Mouse (Mus musculus) limb, embryonic 14.5 days (tissue): ENCODE data around the gene Tymp. TPM values are rescaled to one million over a fixed set of nuclear protein-coding genes. Genes with fewer than 3 reads are reported as not detected.

Experiments used
- ATAC-seq: fragments of 200-750 bp; cut with Nextera tagmentation; 2 replicates; pipeline ENCODE4 v1.8.0; 2017; ENCODE audit warnings: low read depth, moderate number of reproducible peaks, moderate TSS enrichment; ENCODE audit not compliant: low FRiP score
- DNase-seq: peaks from one replicate; pipeline ENCODE4 v3.0.0-alpha.2; 2015; ENCODE audit warnings: low spot score
- H3K27ac ChIP-seq: fragments of 300-500 bp; sonication (generic); replicated peaks from 2 replicates; pipeline ENCODE4 v1.5.1; 2014; ENCODE audit warnings: low read depth, mild to moderate bottlenecking, low read length, moderate library complexity, mixed read lengths
- H3K27me3 ChIP-seq: fragments of 300-500 bp; sonication (generic); 2 replicates; pipeline ENCODE4 v1.6.1; 2014; ENCODE audit warnings: low read length, mixed read lengths; ENCODE audit not compliant: control insufficient read depth, insufficient read depth
- H3K36me3 ChIP-seq: fragments of 300-500 bp; sonication (generic); 2 replicates; pipeline ENCODE4 v1.6.1; 2014; ENCODE audit warnings: mild to moderate bottlenecking, low read length, moderate library complexity, mixed read lengths; ENCODE audit not compliant: control insufficient read depth, insufficient read depth
- H3K4me1 ChIP-seq: fragments of 300-500 bp; sonication (generic); 2 replicates; pipeline ENCODE4 v1.6.1; 2014; ENCODE audit warnings: antibody characterized with exemption, low read length, mixed read lengths; ENCODE audit not compliant: control insufficient read depth, insufficient read depth
- H3K4me2 ChIP-seq: fragments of 300-500 bp; sonication (generic); replicated peaks from 2 replicates; pipeline ENCODE4 v1.6.1; 2014; ENCODE audit warnings: low read depth, mild to moderate bottlenecking, low read length, moderate library complexity; ENCODE audit not compliant: severe bottlenecking
- H3K4me3 ChIP-seq: fragments of 300-500 bp; sonication (generic); replicated peaks from 2 replicates; pipeline ENCODE4 v1.5.1; 2014; ENCODE audit warnings: low read length
- H3K9ac ChIP-seq: fragments of 300-500 bp; sonication (generic); 2 replicates; pipeline ENCODE4 v1.6.1; 2014; ENCODE audit warnings: mild to moderate bottlenecking, low read depth, low read length, moderate library complexity; ENCODE audit not compliant: severe bottlenecking
- H3K9me3 ChIP-seq: fragments of 300-500 bp; sonication (generic); 2 replicates; pipeline ENCODE4 v1.6.1; 2016; ENCODE audit warnings: low read length; ENCODE audit not compliant: control insufficient read depth
- POLR2A ChIP-seq: fragments of 200-500 bp; IDR thresholded peaks from 2 replicates; pipeline ENCODE4 v1.8.0; 2012; ENCODE audit warnings: inconsistent platforms, mild to moderate bottlenecking, moderate library complexity, borderline replicate concordance; ENCODE audit not compliant: insufficient read depth, insufficient read length; ENCODE audit errors: extremely low read depth
- WGBS: fragments of 180-500 bp; shearing (Covaris S2); extraction: QIAGEN DNeasy Blood & Tissue Kit; methylation state at CpG from one replicate; pipeline ENCODE4 v1.1.7; 2014; 5-methylcytosine and 5-hydroxymethylcytosine counted together
- polyA plus RNA-seq, 2 experiments: library from polyadenylated mRNA; depleted of rRNA in 1 of 2; stranded (reverse) in 1 of 2; unstranded in 1 of 2; fragments of >200 nt; fragmentation: Nextera tagmentation in 1 of 2; extraction: Ambion mirVana in 1 of 2; gene quantifications; 2 replicates each; pipeline versions ENCODE4 v1.2.1 to v1.2.3; 2012 to 2014

Tymp gene
- polyA plus RNA-seq, 2 experiments, result 1.3 to 2.0 TPM

DNA sequence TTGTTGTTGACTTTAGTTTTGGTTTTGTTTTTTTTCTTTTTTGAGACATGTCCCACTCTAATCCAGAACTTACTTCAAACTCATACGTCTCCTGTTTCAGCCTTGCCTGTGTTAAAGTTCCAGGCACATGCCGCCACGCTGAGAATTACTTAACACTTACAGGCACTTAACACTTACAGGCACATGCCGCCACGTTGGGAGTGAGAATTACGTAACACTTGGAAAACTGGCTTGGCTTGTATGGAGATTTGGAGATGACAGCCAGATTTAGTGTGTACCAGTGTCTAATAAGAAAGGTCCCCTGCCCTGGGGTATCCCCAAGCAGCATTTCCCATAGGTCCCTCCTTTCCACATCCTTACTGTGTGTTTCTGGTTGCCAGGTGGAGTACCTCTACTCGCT, 13.8 kb downstream of the Tymp start:
- Histone ChIP-seq H3K4me1 (no peaks in the 10 kb centered on the region), H3K9ac (no peak overlapping the region), H3K36me3 (peaks cover 80% of the 10 kb centered on the region), H3K27ac (no peak overlapping the region), H3K9me3 (no peaks in the 10 kb centered on the region), H3K4me2 (no peak overlapping the region), H3K4me3 (no peak overlapping the region), H3K27me3 (no peaks in the 10 kb centered on the region)
- DNase-seq (no peak), ATAC-seq (no peak)
- WGBS, result 83% methylated on average over 7 of the region's 7 CpGs
- TF ChIP-seq POLR2A, result no peak

GRCm38 (mm10) chr15:89358784-89359183, 18.1 kb downstream of the Tymp start:
- no peak for TF ChIP-seq POLR2A
- no peak overlapping the region for H3K4me3 ChIP-seq
- H3K27me3 ChIP-seq, result no peaks in the 10 kb centered on the region
- peaks cover 44% of the 10 kb centered on the region for H3K36me3 ChIP-seq
- no peaks in the 10 kb centered on the region for H3K9me3 ChIP-seq
- H3K9ac ChIP-seq, result no peak overlapping the region
- WGBS, result 87% methylated on average over 3 of the region's 3 CpGs
- H3K27ac ChIP-seq, result no peak overlapping the region
- no peak overlapping the region for H3K4me2 ChIP-seq
- DNase-seq (no peak), ATAC-seq (no peak)
- H3K4me1 ChIP-seq, result peaks cover 18% of the 10 kb centered on the region

DNA sequence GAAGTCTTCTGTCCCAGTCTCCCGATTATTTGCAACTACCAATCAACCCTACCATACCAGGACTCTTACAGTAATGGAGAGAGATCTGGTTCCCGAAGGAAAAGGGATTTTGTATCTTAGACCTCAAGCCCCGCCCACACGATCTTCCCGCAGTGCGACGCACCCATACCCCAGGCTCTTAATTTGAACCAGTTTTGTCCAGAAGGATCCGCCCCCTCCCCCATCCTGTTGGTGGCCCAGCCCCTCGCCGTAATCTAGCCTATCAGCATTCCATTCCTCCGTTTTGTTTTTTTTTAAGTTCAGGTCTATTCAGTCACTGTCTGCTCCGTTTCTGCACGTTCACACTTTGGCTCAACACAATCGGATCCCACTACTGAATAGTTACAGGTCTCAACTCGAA, 20.5 kb downstream of the Tymp start:
- no peaks in the 10 kb centered on the region for H3K9me3 ChIP-seq
- DNase-seq (peak; percentile 96), ATAC-seq (peak; percentile 73)
- TF ChIP-seq POLR2A, result no peak
- H3K9ac ChIP-seq, result peak overlapping the region; percentile 83
- peaks cover 18% of the 10 kb centered on the region for H3K4me1 ChIP-seq
- no peaks in the 10 kb centered on the region for H3K27me3 ChIP-seq
- peaks cover 47% of the 10 kb centered on the region for H3K36me3 ChIP-seq
- peak overlapping the region; percentile 89 for H3K27ac ChIP-seq
- peak overlapping the region; percentile 59 for H3K4me2 ChIP-seq
- peak overlapping the region; percentile 89 for H3K4me3 ChIP-seq
- WGBS, result under 1% methylated on average over 15 of the region's 15 CpGs

DNA sequence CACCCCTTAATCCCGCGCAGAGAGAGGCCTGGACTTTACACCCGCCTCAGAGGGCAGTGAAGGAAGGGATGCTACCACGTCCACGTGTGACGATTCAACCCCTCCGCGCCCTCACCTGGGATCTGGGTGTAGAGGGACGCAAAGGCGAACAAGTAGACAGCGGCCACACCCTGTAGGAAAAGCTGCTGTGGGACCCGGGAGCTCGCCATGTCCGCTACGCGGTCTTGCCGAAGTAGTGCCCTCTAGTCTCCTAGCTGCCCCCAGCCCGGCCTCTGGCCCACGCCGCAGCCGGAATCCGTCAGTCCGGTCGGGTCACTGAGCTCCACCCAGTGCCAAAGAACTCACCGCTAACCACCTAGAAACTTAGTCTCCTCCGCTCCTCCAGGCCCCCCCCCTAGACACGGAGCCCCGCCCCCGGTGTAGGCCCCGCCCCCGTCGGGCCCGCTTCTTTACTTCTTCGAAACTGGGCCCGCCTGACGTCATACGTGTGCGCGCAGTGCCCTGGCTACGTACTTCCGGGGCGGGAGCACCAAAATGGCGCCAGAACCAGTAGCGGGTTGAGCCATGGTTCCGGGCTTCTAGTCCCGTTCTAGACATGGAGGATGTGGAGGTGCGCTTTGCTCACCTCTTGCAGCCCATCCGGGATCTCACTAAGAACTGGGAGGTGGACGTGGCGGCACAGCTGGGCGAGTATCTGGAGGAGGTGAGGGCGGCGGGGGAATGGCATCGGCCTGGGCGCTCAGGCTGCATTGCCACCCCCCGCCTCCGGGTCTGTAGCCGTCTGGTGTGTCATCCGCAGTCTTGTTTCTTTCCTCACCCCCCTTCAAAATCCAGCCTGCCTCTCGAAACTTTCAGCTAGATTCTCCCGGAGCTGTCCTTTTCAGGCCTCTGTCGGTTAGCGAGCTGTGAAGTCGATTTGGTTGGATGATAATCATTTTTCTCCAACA, 21.3 kb downstream of the Tymp start, which contains the start of the genes Lmf2 and Ncaph2:
Lmf2 (minus strand) TSS at position 419 of the 947 bp plus-strand sequence.
Ncaph2 (plus strand) TSS at position 479 of the 947 bp plus-strand sequence.
- H3K36me3 ChIP-seq, result peaks cover 46% of the 10 kb centered on the region
- WGBS, result under 1% methylated on average over 60 of the region's 64 CpGs

DNA sequence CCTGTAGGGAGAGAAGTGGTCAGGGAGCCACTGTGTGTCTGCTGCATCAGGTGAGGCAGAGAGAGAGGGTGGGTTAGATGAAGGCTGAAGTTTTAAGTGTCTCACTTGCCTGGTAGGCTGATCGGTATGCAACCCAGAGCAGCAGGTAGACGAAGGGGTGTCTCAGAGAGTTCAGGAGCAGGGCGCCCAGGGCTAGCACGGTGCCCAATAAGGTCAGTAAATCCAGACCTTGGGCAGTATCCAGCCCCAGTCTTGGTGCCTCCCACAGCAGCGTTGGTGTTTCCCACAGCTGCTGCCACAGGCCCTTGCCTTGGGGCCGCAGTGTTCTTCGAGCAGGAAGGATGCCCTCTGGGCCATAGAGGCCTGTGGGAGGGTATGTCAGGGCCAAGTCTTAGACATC, 22.4 kb downstream of the Tymp start:
- no peak for TF ChIP-seq POLR2A
- H3K4me2 ChIP-seq, result peak overlapping the region; percentile 77
- no peak for ATAC-seq
- H3K9ac ChIP-seq, result peak overlapping the region; percentile 83
- WGBS, result 84% methylated on average over 6 of the region's 7 CpGs
- peaks cover 18% of the 10 kb centered on the region for H3K4me1 ChIP-seq
- H3K4me3 ChIP-seq, result peak overlapping the region; percentile 89
- no peak overlapping the region for H3K27ac ChIP-seq
- H3K36me3 ChIP-seq, result peaks cover 49% of the 10 kb centered on the region
- DNase-seq, result no peak
- H3K9me3 ChIP-seq, result no peaks in the 10 kb centered on the region
- H3K27me3 ChIP-seq, result no peaks in the 10 kb centered on the region

More for the DNA sequence above, 21.3 kb downstream of the Tymp start, which contains the start of the genes Lmf2 and Ncaph2:
- TF ChIP-seq POLR2A, result peak; percentile 51; the same call in 1 of the 2 replicates
- H3K9ac ChIP-seq, result peak within 1 kb of the TSS; percentile 83
- peaks cover 18% of the 10 kb centered on the region for H3K4me1 ChIP-seq
- peak; percentile 95 for DNase-seq
- H3K27ac ChIP-seq, result peak within 1 kb of the TSS; percentile 89
- H3K27me3 ChIP-seq, result no peaks in the 10 kb centered on the region
- H3K9me3 ChIP-seq, result no peaks in the 10 kb centered on the region
- peak; percentile 94 for ATAC-seq
- H3K4me3 ChIP-seq, result peak within 1 kb of the TSS; percentile 89
- H3K4me2 ChIP-seq, result peak within 1 kb of the TSS; percentile 77
